Mouse (Mus musculus) macrophage (primary cell): ENCODE results near the gene Med12l. TPM values are rescaled to one million over a fixed set of nuclear protein-coding genes. Genes with fewer than 3 reads are reported as not detected.
A peak's percentile ranks its signal among the peaks of the same experiment; 100 is the strongest.
"Not testable (repeated sequence)": the region's sequence is repeated elsewhere in the genome, so short reads cannot be mapped to it uniquely, and the experiment has no call there.

Experiments
- H3K27ac ChIP-seq: fragments of 350-480 bp; formaldehyde crosslinking; 2 replicates; pipeline ENCODE4 v1.9.0; 2021
- H3K36me3 ChIP-seq: fragments of 350-480 bp; formaldehyde crosslinking; 2 replicates; pipeline ENCODE4 v1.9.0; 2021; ENCODE audit errors: inconsistent target
- H3K4me3 ChIP-seq: fragments of 350-480 bp; formaldehyde crosslinking; 2 replicates; pipeline ENCODE4 v1.9.0; 2021; ENCODE audit errors: inconsistent target
- H3K79me2 ChIP-seq: fragments of 350-480 bp; formaldehyde crosslinking; 2 replicates; pipeline ENCODE4 v1.9.0; 2021; ENCODE audit errors: inconsistent target
- WGBS: methylation state at CpG from one replicate; pipeline ENCODE4 v1.1.7; 2026; ENCODE audit warnings: inconsistent platforms; ENCODE audit not compliant: missing documents; 5-methylcytosine and 5-hydroxymethylcytosine counted together
- polyA plus RNA-seq: library from polyadenylated mRNA; stranded (reverse); fragments of 250-400 nt; gene quantifications from 3 replicates; pipeline ENCODE4 v1.2.4, GENCODE M21; 2018; ENCODE audit warnings: inconsistent platforms

The Med12l gene
- polyA plus RNA-seq, 1 experiment from 2014 or later: 0.47 TPM

DNA sequence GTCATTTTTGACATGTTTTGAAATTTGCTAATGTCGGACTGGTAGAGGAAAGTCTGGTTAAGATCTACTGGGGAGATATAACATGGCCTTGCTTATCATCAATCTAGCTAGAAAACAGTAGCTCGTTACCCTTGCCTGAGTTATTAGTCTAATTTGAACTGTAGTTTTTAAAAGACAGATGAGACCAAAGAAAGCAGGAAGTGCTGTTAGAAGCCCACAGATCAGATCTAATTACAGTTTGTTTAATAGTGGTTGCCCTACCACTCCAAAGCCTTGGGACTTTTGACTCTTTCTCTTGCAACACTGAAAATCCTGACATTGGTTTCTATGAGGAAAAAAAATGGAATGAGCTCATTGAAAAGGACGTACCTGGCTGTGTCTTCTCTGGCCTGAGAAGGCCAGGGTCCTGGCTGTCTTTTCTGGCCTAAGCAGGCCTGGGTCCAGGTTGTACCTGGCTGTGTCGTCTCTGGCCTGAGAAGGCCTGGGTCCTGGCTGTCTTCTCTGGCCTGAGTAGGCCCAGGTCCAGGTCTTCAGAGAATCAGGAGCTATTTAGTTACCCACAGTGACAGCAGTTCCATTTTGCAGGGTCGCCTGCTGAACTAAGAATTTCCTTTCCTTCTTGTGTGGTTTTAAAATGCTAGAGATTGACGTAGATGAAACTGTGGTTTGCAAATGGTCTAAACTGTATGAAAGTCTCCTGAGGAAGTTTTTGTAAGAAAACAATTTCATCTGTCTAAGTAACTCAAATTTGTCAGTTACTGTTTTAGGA lies 95.8 kb downstream of the Med12l start, which contains the start of gene Gpr171:
Gene Gpr171, minus strand, starts transcription at position 604 of the 769 bp plus-strand sequence.
- WGBS: 25% methylated on average over 6 of the region's 6 CpGs
- H3K27ac ChIP-seq: no peak within 1 kb of the TSS
- no peaks in the 10 kb centered on the region for H3K36me3 ChIP-seq
- no peaks in the 10 kb centered on the region for H3K79me2 ChIP-seq
- H3K4me3 ChIP-seq: no peak within 1 kb of the TSS

DNA sequence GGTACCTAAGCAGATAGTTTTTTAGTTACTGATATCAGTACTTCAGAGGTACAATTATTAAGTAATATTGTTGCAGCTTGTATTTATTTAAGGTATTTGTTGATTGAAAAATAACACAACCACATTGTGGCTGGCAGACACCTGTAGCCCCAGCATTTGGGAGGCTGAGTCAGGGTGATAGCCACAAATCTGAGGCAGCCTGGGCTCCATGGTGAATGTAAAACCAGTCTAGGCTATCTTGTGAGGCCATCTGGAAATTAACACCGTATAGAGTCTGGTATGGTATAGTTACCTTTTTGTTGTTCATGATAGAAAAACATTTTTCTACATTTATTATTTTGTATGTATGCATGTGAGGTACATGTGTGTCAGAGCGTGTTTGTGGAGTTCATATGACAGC lies 96.5 kb downstream of the Med12l start:
- 93% methylated on average over 2 of the region's 2 CpGs for WGBS
- no peaks in the 10 kb centered on the region for H3K36me3 ChIP-seq
- H3K4me3 ChIP-seq: no peak overlapping the region
- H3K79me2 ChIP-seq: no peaks in the 10 kb centered on the region
- H3K27ac ChIP-seq: no peak overlapping the region

DNA sequence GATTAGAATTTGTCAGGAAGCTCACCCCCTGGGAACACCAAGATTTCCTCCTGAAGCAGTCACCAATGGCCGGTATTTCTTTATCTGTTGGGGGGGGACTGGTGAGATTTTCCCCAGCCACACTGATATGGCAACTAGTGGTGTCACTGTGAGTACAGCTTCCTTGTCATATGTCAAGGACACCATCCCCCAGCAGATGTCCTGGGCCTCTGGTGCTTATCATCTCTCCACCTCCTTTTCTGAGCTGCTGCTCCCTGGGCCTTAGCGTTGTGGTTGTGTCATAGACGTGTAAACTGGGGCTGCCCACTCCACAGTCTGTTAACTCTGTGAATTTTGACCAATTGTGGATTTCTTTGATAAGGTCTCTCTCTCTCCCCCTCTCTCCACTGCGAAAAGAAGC lies 98.8 kb downstream of the Med12l start:
- H3K4me3 ChIP-seq: no peak overlapping the region
- WGBS: 72% methylated on average over 4 of the region's 4 CpGs
- no peaks in the 10 kb centered on the region for H3K36me3 ChIP-seq
- no peak overlapping the region for H3K27ac ChIP-seq
- no peaks in the 10 kb centered on the region for H3K79me2 ChIP-seq

DNA sequence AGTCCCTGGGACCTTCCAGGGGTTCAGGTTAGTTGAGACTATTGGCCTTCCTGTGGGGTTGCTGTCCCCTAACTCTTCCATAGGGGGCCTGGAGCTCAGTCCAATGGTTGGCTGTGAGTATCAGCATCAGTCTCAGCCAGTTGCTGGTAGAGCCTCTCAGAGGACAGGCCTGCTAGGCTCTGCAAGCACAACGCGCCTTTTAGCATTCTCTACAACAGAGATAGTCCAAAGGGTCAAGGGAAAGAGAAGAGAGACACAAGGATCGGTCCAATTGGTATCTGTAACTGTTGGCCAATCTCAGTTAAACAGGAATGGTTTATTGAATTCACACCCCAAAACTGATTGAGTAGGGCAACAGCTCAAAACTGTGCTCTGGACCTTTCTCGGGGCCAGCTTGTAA lies 101.8 kb downstream of the Med12l start:
- Histone ChIP-seq H3K79me2 (no peaks in the 10 kb centered on the region), H3K4me3 (no peak overlapping the region)
- 92% methylated on average over 4 of the region's 4 CpGs for WGBS

DNA sequence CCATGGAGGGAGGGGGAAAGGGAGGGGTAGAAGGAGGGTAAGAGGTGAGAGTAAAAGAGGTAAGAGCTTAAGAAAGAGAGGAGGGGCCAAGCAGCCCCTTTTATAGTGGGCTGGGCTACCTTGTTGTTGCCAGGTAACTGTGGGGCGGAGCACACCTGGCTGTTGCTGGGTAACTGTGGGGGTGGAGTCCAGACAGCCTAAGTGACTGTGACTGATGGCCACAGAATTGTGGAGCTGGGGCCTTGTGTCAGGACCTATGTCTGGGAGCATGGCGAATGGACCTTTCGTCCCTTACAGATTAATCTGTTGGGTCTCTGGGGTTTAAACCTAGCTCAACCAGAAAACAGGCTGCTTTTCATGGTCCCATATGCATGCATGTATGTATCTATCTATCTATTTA lies 104.2 kb downstream of the Med12l start:
- not testable (repeated sequence) for H3K27ac ChIP-seq, H3K4me3 ChIP-seq, H3K79me2 ChIP-seq, H3K36me3 ChIP-seq
- 93% methylated on average over 3 of the region's 3 CpGs for WGBS

More for the DNA sequence above, 101.8 kb downstream of the Med12l start:
- Histone ChIP-seq H3K27ac (no peak overlapping the region), H3K36me3 (no peaks in the 10 kb centered on the region)

DNA sequence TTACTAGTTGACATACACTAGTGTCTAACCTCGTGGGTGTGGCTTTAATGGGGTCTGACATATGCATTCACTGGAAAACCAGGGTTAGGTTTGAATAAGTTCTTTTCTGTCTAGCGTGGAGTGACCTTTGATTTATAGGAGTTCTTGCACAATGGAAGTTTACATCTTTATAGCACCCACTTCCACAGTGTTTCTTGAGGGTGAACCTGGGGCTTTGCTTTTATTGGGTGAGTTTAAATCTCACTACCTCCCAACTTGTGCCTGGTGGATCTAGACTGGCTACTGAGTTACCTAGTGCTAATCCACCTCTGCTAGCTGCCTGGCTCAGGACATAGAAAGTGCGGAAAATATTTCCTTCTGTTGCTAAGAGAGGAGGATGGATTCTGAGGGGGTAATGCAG lies 106.3 kb downstream of the Med12l start:
- peaks cover 13% of the 10 kb centered on the region; the same call in 1 of the 2 replicates for H3K36me3 ChIP-seq
- no peak overlapping the region for H3K4me3 ChIP-seq
- 81% methylated on average over 3 of the region's 3 CpGs for WGBS
- H3K27ac ChIP-seq: no peak overlapping the region
- no peaks in the 10 kb centered on the region for H3K79me2 ChIP-seq

DNA sequence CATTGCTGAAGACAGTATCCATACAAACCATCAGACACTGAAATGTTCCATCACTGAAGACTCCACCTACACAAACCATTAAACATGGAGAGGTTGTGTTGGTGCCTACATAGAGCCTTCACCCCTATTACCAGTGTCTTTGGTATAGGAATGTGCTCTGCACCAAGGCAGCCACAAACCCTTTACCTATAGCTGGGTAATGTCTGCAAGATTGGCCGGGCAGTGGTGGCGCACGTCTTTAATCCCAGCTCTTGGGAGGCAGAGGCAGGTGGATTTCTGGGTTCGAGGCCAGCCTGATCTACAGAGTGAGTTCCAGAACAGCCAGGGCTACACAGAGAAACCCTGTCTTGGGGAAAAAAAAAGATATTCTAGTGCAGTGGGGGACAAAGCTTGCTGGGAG lies 107.7 kb downstream of the Med12l start:
- not testable (repeated sequence) for H3K79me2 ChIP-seq, H3K4me3 ChIP-seq, H3K27ac ChIP-seq
- 88% methylated on average over 3 of the region's 4 CpGs for WGBS
- H3K36me3 ChIP-seq: peaks cover 13% of the 10 kb centered on the region; the same call in 1 of the 2 replicates

DNA sequence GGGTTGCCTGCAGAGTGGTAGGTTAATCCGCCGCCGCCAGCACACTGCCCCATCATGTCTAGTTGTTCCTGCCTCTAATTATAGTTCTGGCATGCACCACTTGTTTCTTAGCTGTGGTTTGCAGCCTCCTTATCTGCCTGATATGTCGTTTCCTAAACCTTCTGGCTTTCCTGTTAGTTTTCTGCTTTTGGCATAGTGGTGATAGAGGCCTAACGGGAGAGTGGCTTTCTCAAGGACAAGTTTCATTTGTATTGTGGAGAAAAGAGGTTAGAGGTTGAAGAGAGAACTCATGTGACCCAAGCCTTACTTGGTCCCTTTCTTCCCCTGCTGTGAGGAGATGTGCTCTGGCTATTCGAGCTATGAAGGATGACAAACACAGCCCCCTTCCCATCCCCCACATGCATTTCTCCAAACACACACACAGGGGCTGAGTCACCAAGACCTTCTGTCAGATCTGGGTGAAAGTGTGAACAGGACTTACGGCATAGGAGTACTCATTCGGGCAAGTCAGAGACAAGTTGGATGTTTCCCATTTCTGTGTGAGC lies 108.4 kb downstream of the Med12l start:
- Histone ChIP-seq H3K36me3 (peaks cover 13% of the 10 kb centered on the region; the same call in 1 of the 2 replicates), H3K4me3 (no peak overlapping the region), H3K79me2 (no peaks in the 10 kb centered on the region), H3K27ac (0 out of 2 replicates have a peak overlapping the region, but pooled peaks have one; percentile 5)
- WGBS: 26% methylated on average over 8 of the region's 8 CpGs

DNA sequence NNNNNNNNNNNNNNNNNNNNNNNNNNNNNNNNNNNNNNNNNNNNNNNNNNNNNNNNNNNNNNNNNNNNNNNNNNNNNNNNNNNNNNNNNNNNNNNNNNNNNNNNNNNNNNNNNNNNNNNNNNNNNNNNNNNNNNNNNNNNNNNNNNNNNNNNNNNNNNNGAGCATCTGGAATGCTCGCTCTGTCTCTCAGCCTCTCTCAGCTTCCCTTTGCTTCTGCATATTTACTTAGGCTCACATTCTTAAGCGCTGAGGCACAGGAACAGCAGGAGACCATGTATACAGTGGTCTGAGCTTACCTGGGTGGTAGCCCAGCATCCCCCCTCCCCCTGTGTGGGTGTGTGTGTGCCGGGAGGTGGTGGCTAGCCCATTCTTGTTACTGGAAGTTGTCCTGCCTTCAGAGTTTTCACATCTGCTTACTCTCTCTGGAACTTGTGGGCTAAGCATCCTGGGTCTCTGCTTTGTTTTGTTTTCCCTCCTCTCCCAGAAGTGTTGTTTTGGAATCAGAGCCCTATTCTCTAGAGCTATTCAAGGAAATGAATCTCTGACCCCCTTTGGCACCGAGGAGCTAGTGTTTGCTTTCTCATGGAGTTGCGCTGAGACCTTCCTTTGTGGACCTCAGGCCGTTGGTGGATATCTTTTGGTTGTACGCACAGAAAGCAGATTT lies 115.6 kb downstream of the Med12l start:
- H3K36me3 ChIP-seq: peaks cover 6% of the 10 kb centered on the region; the same call in 1 of the 2 replicates
- no peak overlapping the region for H3K27ac ChIP-seq
- H3K4me3 ChIP-seq: no peak overlapping the region
- 89% methylated on average over 7 of the region's 7 CpGs for WGBS
- H3K79me2 ChIP-seq: no peaks in the 10 kb centered on the region

DNA sequence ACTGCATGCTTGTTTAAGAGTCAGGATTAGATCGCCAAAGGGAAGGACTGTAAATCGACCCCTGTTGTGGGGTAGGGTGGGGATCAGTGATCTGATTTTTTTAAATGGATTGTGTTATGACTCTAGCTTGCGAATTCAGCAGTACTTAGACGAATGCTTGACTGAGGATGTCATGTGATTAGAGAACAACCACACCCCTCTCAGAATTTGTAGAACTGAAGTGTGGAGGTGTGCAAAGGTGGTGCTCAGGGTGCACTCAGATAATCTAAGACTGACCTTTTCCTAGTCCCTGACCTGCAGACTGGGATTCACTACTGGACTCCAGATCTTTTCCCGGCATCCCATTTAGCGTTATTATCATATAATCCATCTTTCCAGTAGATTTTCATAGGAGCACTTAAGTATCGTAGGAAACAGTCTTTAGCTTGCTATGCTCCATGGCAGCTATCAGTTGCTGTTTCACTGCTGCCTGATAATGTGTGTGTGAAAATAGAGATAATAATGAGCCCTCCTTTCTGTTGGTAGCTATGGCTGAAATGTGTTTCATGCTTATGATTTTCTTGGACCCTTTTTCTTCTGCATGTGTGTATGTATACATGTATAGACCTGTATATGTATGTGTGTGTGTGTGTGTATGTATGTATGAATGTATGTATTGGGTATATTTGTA lies 116.3 kb downstream of the Med12l start:
- Histone ChIP-seq H3K27ac (no peak overlapping the region), H3K79me2 (no peaks in the 10 kb centered on the region), H3K36me3 (peaks cover 5% of the 10 kb centered on the region; the same call in 1 of the 2 replicates), H3K4me3 (no peak overlapping the region)
- 91% methylated on average over 7 of the region's 7 CpGs for WGBS

DNA sequence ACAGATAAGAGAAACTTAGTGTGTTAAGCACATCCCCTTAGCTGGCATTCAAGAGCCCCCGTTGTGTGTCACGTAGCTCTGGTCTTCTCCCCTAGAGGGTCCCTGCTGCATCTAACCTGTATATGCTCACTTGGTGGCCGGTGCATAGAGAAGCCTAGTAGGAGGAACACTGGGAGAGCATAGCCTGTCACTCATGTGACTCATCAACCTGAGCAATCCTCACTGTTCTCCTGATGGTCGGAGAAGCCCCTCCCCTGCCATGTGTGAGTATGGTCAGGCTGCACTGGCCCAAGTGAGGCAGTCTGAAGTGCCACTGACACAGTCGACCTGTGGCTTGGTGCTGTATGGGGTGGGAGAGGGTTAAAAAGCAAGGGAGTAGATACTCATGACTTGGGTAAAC lies 119.4 kb downstream of the Med12l start:
- H3K4me3 ChIP-seq: no peak overlapping the region
- peaks cover 5% of the 10 kb centered on the region; the same call in 1 of the 2 replicates for H3K36me3 ChIP-seq
- H3K79me2 ChIP-seq: peaks cover 3% of the 10 kb centered on the region; the same call in 1 of the 2 replicates
- 73% methylated on average over 5 of the region's 5 CpGs for WGBS
- H3K27ac ChIP-seq: no peak overlapping the region; the same call in 1 of the 2 replicates

DNA sequence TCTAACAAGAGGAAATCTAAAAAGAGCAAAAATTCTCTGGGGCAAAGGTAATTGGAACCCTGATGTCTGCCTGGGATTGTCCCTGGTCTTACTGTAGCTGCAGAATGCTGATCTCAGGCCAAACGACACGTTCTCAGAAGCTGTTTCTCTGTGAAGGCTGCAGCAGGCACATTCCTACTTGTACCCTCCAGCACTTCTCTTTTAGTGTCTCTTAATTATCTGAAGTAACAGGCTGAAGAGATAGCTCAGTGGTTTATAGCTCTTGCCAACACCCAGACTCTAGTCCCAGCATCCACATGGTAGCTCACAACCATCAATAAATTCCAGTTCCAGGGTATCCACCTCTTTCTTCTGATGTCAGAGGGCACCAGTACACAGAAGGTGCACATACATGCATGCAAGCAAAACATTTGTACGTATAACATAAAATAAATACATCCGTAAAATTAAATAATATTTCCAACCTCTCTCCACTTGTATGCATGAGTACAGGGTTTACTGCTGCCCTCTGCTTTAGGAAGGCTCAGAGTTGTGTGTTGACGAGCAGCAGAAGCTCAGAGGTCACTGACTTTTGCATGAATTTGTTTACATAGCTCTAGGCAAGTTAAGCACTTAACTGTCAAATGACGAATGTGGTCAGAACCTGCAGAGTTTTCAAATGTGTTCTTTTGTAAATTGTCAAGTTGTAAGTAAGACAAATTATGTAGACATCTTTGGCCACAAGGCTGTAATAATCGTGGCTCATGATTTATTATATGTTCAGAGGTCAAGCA lies 120.3 kb downstream of the Med12l start:
- no peak overlapping the region for H3K4me3 ChIP-seq
- H3K36me3 ChIP-seq: peaks cover 5% of the 10 kb centered on the region; the same call in 1 of the 2 replicates
- 56% methylated on average over 7 of the region's 7 CpGs for WGBS
- H3K79me2 ChIP-seq: peaks cover 3% of the 10 kb centered on the region; the same call in 1 of the 2 replicates
- H3K27ac ChIP-seq: no peak overlapping the region; the same call in 1 of the 2 replicates

DNA sequence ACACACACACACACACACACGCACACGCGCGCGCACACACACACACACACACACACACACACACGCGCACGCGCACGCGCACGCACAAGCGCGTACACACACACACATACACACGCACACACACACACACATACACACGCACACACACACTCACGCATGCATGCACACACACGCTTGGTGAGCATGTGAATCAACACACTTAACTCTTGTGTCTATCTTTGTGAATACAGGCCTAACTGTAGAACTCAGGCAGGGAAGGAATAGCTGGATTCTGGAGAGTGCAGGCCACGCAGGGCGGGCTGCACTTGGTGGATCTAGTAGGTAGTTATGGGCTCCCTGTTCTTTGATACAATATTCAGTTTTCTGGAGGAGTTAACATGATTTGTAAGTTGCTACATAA lies 123.1 kb downstream of the Med12l start:
- no peaks in the 10 kb centered on the region for H3K36me3 ChIP-seq
- WGBS: 100% methylated on average over 2 of the region's 20 CpGs
- no peak overlapping the region for H3K27ac ChIP-seq
- no peak overlapping the region for H3K4me3 ChIP-seq
- H3K79me2 ChIP-seq: peaks cover 3% of the 10 kb centered on the region; the same call in 1 of the 2 replicates

DNA sequence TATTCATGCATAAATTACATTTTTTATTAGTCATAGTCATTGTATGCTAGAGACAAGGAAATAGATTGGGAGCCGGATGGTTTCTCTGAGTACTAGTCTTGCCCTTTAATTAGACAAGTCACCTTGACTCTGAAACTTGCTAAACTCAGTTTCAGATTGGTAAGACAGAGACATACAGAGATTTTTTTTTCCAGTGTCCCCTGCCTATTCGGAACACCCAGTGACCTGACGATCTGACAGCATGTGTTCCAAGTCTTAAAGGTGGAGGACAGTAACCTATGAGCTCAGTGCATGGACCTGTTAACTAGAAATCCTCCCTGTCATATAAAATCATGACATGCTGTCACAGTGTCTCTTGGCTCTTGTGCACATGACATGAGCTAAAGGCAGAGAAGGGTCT lies 123.9 kb downstream of the Med12l start:
- 35% methylated on average over 3 of the region's 3 CpGs for WGBS
- Histone ChIP-seq H3K79me2 (peaks cover 3% of the 10 kb centered on the region; the same call in 1 of the 2 replicates), H3K36me3 (no peaks in the 10 kb centered on the region), H3K4me3 (peak overlapping the region; percentile 39), H3K27ac (peak overlapping the region; percentile 73)
